ENCODE assay signal across 8 mouse cellular contexts in the genomic region with DNA sequence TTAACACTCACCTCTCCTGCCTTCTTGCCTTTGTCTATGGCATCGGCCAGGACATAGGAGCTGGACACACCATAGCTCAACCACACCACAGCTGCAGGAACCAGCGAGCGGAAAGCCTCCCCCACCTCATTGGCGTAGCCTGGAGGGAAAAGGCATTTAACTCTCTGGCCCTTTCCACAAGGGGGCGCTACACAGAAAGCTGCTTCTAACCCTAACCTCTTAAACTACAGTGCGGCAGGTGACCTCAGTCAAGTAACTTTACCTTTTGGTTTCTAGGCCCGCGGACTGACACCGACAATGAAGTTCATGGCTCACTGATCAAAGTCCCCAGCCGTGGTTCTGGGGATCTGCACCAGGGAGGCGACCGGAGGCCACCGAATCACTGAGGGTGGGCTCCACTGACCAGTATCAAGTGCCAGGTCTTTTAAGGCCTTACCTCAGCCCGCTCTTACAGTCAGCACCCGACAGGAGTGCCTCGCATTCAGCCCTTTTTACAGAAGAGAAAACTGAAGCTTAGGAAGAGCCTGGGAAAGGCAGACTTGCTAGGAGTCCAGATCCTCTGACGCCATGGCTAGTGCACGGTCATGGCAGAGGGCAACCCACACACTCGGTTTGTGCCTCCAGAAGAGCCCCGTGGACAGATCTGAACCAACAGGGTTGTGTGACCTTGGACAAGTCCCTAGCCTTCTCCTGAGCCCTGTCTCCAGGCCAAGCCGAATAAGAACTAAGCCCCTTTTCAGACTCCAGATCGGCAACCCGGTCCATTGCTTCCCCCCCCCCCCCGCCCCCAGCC. TPM values are rescaled to one million over a fixed set of nuclear protein-coding genes. Genes with fewer than 3 reads are reported as not detected.
DNase-seq lines count a peak whose midpoint lies in the region; ATAC-seq and TF ChIP-seq lines count a peak whose summit lies in the region.

No protein-coding gene starts in this region.

- no peak for TF ChIP-seq POLR2A in brain, embryonic 14.5 days (IDR thresholded peaks at IDR 0.05; ENCODE audit: borderline replicate concordance, extremely low read depth, insufficient read depth, insufficient read length, poor library complexity, severe bottlenecking)
- TF ChIP-seq POLR2A in olfactory bulb, adult 2 months (IDR thresholded peaks at IDR 0.05; ENCODE audit: insufficient read depth, low read depth, low read length): no peak
- no peak for TF ChIP-seq POLR2A in thymus, adult 2 months (IDR thresholded peaks at IDR 0.05; ENCODE audit: control insufficient read depth, extremely low read depth, insufficient read depth, low read length, poor library complexity)

- peak overlapping the region; percentile 32; the same call in 1 of the 2 replicates for H3K27ac ChIP-seq in ES-E14 (ENCODE audit: insufficient read depth, low read depth, low read length, poor library complexity, severe bottlenecking)
- H3K27ac ChIP-seq in heart, postnatal 0 days (ENCODE audit: low read depth): peak overlapping the region; percentile 89
- peak overlapping the region; percentile 72 for H3K27ac ChIP-seq in lung, embryonic 16.5 days (ENCODE audit: low read length)
- peak overlapping the region; percentile 84 for H3K27ac ChIP-seq in olfactory bulb, adult 2 months (ENCODE audit: insufficient read depth, low read depth, low read length)
- H3K27ac ChIP-seq in thymus, adult 2 months (ENCODE audit: control insufficient read depth, insufficient read depth, low read length): no peak overlapping the region

- peak overlapping the region; percentile 78 to 92 for H3K4me3 ChIP-seq in ES-E14 (ENCODE audit: insufficient read depth in 1 of 2, low read depth in 1 of 2, low read length in 2 of 2, poor library complexity in 1 of 2, severe bottlenecking in 1 of 2)
- peak overlapping the region; percentile 59 for H3K4me3 ChIP-seq in heart, postnatal 0 days (ENCODE audit: low read depth, low read length)
- peak overlapping the region; percentile 62 for H3K4me3 ChIP-seq in lung, embryonic 16.5 days (ENCODE audit: low read length)
- peak overlapping the region; percentile 83 for H3K4me3 ChIP-seq in olfactory bulb, adult 2 months (ENCODE audit: insufficient read depth, low read depth, low read length)
- H3K4me3 ChIP-seq in thymus, adult 2 months (ENCODE audit: control insufficient read depth, insufficient read depth, low read length): peak overlapping the region; percentile 2

- H3K36me3 ChIP-seq in ES-E14 (ENCODE audit: control insufficient read depth, insufficient read depth, low read length, poor library complexity, severe bottlenecking): peaks cover 14% of the 10 kb centered on the region; the same call in 1 of the 2 replicates
- H3K36me3 ChIP-seq in heart, postnatal 0 days (replicated peaks; ENCODE audit: control insufficient read depth, insufficient read depth, low read length): peaks cover 20% of the 10 kb centered on the region
- H3K36me3 ChIP-seq in lung, embryonic 16.5 days (ENCODE audit: control insufficient read depth, insufficient read depth, low read length): peaks cover 12% of the 10 kb centered on the region
- H3K36me3 ChIP-seq in thymus, adult 2 months (ENCODE audit: control insufficient read depth, insufficient read depth, low read length): no peaks in the 10 kb centered on the region

- peaks cover 4 to 5% of the 10 kb centered on the region in 2 experiments; a peak in 2 of 4 replicates for H3K4me1 ChIP-seq in ES-E14 (ENCODE audit: control insufficient read depth in 2 of 2, insufficient read depth in 2 of 2, low read length in 2 of 2, poor library complexity in 1 of 2)
- H3K4me1 ChIP-seq in heart, postnatal 0 days (ENCODE audit: control insufficient read depth, insufficient read depth): peaks cover 12% of the 10 kb centered on the region
- H3K4me1 ChIP-seq in lung, embryonic 16.5 days (replicated peaks; ENCODE audit: control insufficient read depth, insufficient read depth, low read length): peaks cover 19% of the 10 kb centered on the region
- H3K4me1 ChIP-seq in olfactory bulb, adult 2 months (ENCODE audit: control insufficient read depth, insufficient read depth, low read length): peaks cover 24% of the 10 kb centered on the region
- peaks cover 20% of the 10 kb centered on the region for H3K4me1 ChIP-seq in thymus, adult 2 months (replicated peaks; ENCODE audit: control insufficient read depth, insufficient read depth, low read length)

- TF ChIP-seq CTCF in brain, embryonic 14.5 days (IDR thresholded peaks at IDR 0.05; ENCODE audit: borderline replicate concordance, extremely low read depth, insufficient read depth, insufficient read length): peak; percentile 62; the same call in 1 of the 2 replicates
- TF ChIP-seq CTCF in heart, postnatal 0 days (IDR thresholded peaks at IDR 0.05; ENCODE audit: low read depth): peak; percentile 72
- peak; percentile 86 for TF ChIP-seq CTCF in olfactory bulb, adult 2 months (IDR thresholded peaks at IDR 0.05; ENCODE audit: insufficient read depth, low read depth, low read length)
- TF ChIP-seq CTCF in thymus, adult 2 months (IDR thresholded peaks at IDR 0.05; ENCODE audit: borderline replicate concordance, control insufficient read depth, extremely low read depth, insufficient read depth, low read length, poor library complexity): peak; percentile 73; the same call in 1 of the 2 replicates

- H3K27me3 ChIP-seq in heart, postnatal 0 days (ENCODE audit: control insufficient read depth, insufficient read depth, low read length): no peaks in the 10 kb centered on the region
- no peaks in the 10 kb centered on the region for H3K27me3 ChIP-seq in lung, embryonic 16.5 days (ENCODE audit: control insufficient read depth, insufficient read depth, low read depth, low read length)
- no peaks in the 10 kb centered on the region for H3K27me3 ChIP-seq in thymus, adult 2 months (ENCODE audit: control insufficient read depth, insufficient read depth, low read length)

- DNase-seq in ES-E14 (ENCODE audit: low read depth, low spot score): peak; percentile 94
- DNase-seq in brain, embryonic 14.5 days (ENCODE audit: low read depth): peak; percentile 50
- peak; percentile 52 for DNase-seq in heart, postnatal 0 days (ENCODE audit: low spot score)
- DNase-seq in kidney, postnatal 4 days: peak; percentile 73 to 82
- peak; percentile 60 for DNase-seq in thymus, adult 2 months

- TF ChIP-seq EP300 in heart, postnatal 0 days (IDR thresholded peaks at IDR 0.05; ENCODE audit: low read depth): no peak

- in situ Hi-C loops in ES-E14 (cut with MboI; ENCODE audit: low sequenced_read_pairs in 2 of 2, unreplicated experiment in 2 of 2): no loop called here

- 8% methylated on average over 23 of the region's 24 CpGs for WGBS in heart, postnatal 0 days
- 9% methylated on average over 22 of the region's 24 CpGs for WGBS in lung, embryonic 16.5 days
- WGBS in olfactory bulb, adult 2 months: 4% methylated on average over 24 of the region's 24 CpGs
- WGBS in thymus, adult 2 months: 9% methylated on average over 24 of the region's 24 CpGs

- no peaks in the 10 kb centered on the region for H3K9me3 ChIP-seq in ES-E14 (ENCODE audit: control insufficient read depth, insufficient read depth, low read depth, low read length)
- H3K9me3 ChIP-seq in heart, postnatal 0 days (replicated peaks; ENCODE audit: control insufficient read depth, low read length): peaks cover 8% of the 10 kb centered on the region
- H3K9me3 ChIP-seq in lung, embryonic 16.5 days (ENCODE audit: control insufficient read depth, low read length): no peaks in the 10 kb centered on the region

- H3K4me2 ChIP-seq in heart, postnatal 0 days (ENCODE audit: low read depth, low read length): peak overlapping the region; percentile 71
- peak overlapping the region; percentile 81 for H3K4me2 ChIP-seq in lung, embryonic 16.5 days (ENCODE audit: low read depth, low read length)

- peak overlapping the region; percentile 83 for H3K9ac ChIP-seq in ES-E14 (ENCODE audit: insufficient read depth, low read depth, low read length, poor library complexity, severe bottlenecking)
- peak overlapping the region; percentile 59 for H3K9ac ChIP-seq in heart, postnatal 0 days (replicated peaks; ENCODE audit: low read depth, low read length)
- H3K9ac ChIP-seq in lung, embryonic 16.5 days (ENCODE audit: low read length): peak overlapping the region; percentile 74

- ATAC-seq in erythroid progenitor cell, adult 5-6 weeks (replicated peaks; ENCODE audit: low FRiP score, poor library complexity, severe bottlenecking): peak; percentile 45
- ATAC-seq in heart, postnatal 0 days (ENCODE audit: insufficient read depth, low read depth): no peak
- ATAC-seq in lung, embryonic 16.5 days (ENCODE audit: low read depth): no peak

RNA-seq across cellular contexts. Expression of a gene that starts 0.7 kb away (rescaled TPM):
- 12.7 and 20.5 TPM in 2 replicates for total RNA-seq in ES-E14 (2012; rRNA removed)
- 5.7 and 5.9 TPM in 2 replicates for polyA plus RNA-seq in brain, embryonic 14.5 days (2012; rRNA removed)
- total RNA-seq in erythroid progenitor cell, adult 5-6 weeks (2015; ENCODE audit: low replicate concordance): 4.0 and 10.1 TPM in 2 replicates
- total RNA-seq in erythroid progenitor cell, adult 5-6 weeks (2017; ENCODE audit: low replicate concordance): 2.8 and 8.0 TPM in 2 replicates
- 47.0 and 64.0 TPM in 2 replicates for total RNA-seq in heart, postnatal 0 days (2014; rRNA removed; ENCODE audit: low replicate concordance)
- 57.8 and 63.6 TPM in 2 replicates for polyA plus RNA-seq in heart, postnatal 0 days (2015; fragmentation: Nextera tagmentation; extraction: Ambion mirVana)
- 9.5 and 9.6 TPM in 2 replicates for polyA plus RNA-seq in lung, embryonic 16.5 days (2015; fragmentation: Nextera tagmentation; extraction: Ambion mirVana)
- not detected in 2 replicates for polyA plus RNA-seq in olfactory bulb, adult 2 months (2012; ENCODE audit: insufficient read depth, insufficient read length, low replicate concordance, missing spikeins)
- polyA plus RNA-seq in thymus, adult 2 months (2012; rRNA removed): 7.0 and 11.6 TPM in 2 replicates

RNA-seq across cellular contexts. Expression of a gene that starts 28.6 kb away (rescaled TPM):
- total RNA-seq in ES-E14 (2012; rRNA removed): 7.9 and 9.0 TPM in 2 replicates
- 4.1 and 5.9 TPM in 2 replicates for polyA plus RNA-seq in brain, embryonic 14.5 days (2012; rRNA removed)
- total RNA-seq in erythroid progenitor cell, adult 5-6 weeks (2015; ENCODE audit: low replicate concordance): 13.0 and 17.6 TPM in 2 replicates
- total RNA-seq in erythroid progenitor cell, adult 5-6 weeks (2017; ENCODE audit: low replicate concordance): 41.5 and 46.1 TPM in 2 replicates
- 0.27 and 1.8 TPM in 2 replicates for total RNA-seq in heart, postnatal 0 days (2014; rRNA removed; ENCODE audit: low replicate concordance)
- polyA plus RNA-seq in heart, postnatal 0 days (2015; fragmentation: Nextera tagmentation; extraction: Ambion mirVana): 0.41 and 0.49 TPM in 2 replicates
- polyA plus RNA-seq in lung, embryonic 16.5 days (2015; fragmentation: Nextera tagmentation; extraction: Ambion mirVana): 2.9 and 3.3 TPM in 2 replicates
- not detected in 2 replicates for polyA plus RNA-seq in olfactory bulb, adult 2 months (2012; ENCODE audit: insufficient read depth, insufficient read length, low replicate concordance, missing spikeins)
- 0.42 and 1.1 TPM in 2 replicates for polyA plus RNA-seq in thymus, adult 2 months (2012; rRNA removed)

RNA-seq across cellular contexts. Expression of a gene that starts 29.9 kb away (rescaled TPM):
- total RNA-seq in ES-E14 (2012; rRNA removed): 0.22 and 0.26 TPM in 2 replicates
- polyA plus RNA-seq in brain, embryonic 14.5 days (2012; rRNA removed): 0.23 and 0.29 TPM in 2 replicates
- not detected in 2 replicates for total RNA-seq in erythroid progenitor cell, adult 5-6 weeks (2015; ENCODE audit: low replicate concordance)
- total RNA-seq in erythroid progenitor cell, adult 5-6 weeks (2017; ENCODE audit: low replicate concordance): not detected in 2 replicates
- not detected in 2 replicates for total RNA-seq in heart, postnatal 0 days (2014; rRNA removed; ENCODE audit: low replicate concordance)
- polyA plus RNA-seq in heart, postnatal 0 days (2015; fragmentation: Nextera tagmentation; extraction: Ambion mirVana): 0.20 and 4.0 TPM in 2 replicates
- polyA plus RNA-seq in lung, embryonic 16.5 days (2015; fragmentation: Nextera tagmentation; extraction: Ambion mirVana): 41.5 and 63.9 TPM in 2 replicates
- polyA plus RNA-seq in olfactory bulb, adult 2 months (2012; ENCODE audit: insufficient read depth, insufficient read length, low replicate concordance, missing spikeins): not detected in 2 replicates
- polyA plus RNA-seq in thymus, adult 2 months (2012; rRNA removed): 0.49 and 0.52 TPM in 2 replicates

RNA-seq across cellular contexts. Expression of a gene that starts 40.4 kb away (rescaled TPM):
- total RNA-seq in ES-E14 (2012; rRNA removed): 19.5 and 28.8 TPM in 2 replicates
- 60.4 and 66.1 TPM in 2 replicates for polyA plus RNA-seq in brain, embryonic 14.5 days (2012; rRNA removed)
- 2.9 and 6.3 TPM in 2 replicates for total RNA-seq in erythroid progenitor cell, adult 5-6 weeks (2015; ENCODE audit: low replicate concordance)
- 15.9 and 34.0 TPM in 2 replicates for total RNA-seq in erythroid progenitor cell, adult 5-6 weeks (2017; ENCODE audit: low replicate concordance)
- total RNA-seq in heart, postnatal 0 days (2014; rRNA removed; ENCODE audit: low replicate concordance): 21.3 and 36.1 TPM in 2 replicates
- polyA plus RNA-seq in heart, postnatal 0 days (2015; fragmentation: Nextera tagmentation; extraction: Ambion mirVana): 17.4 and 17.6 TPM in 2 replicates
- 33.6 and 35.7 TPM in 2 replicates for polyA plus RNA-seq in lung, embryonic 16.5 days (2015; fragmentation: Nextera tagmentation; extraction: Ambion mirVana)
- polyA plus RNA-seq in olfactory bulb, adult 2 months (2012; ENCODE audit: insufficient read depth, insufficient read length, low replicate concordance, missing spikeins): not detected in 2 replicates
- 27.0 and 29.4 TPM in 2 replicates for polyA plus RNA-seq in thymus, adult 2 months (2012; rRNA removed)

Comparison
In these comparisons a context has a peak if more than half of its experiments do, and no peak if none do; other contexts are left out.
1. H3K4me3 ChIP-seq: peak in every context shown above with its lines; median percentile 85 in ES-E14; 83 in olfactory bulb, adult 2 months; 62 in lung, embryonic 16.5 days; 59 in heart, postnatal 0 days; 2 in thymus, adult 2 months.